Mouse (Mus musculus) midbrain, postnatal 0 days (tissue): Measurements from ENCODE around the gene Mrps9. TPM values are rescaled to one million over a fixed set of nuclear protein-coding genes. Genes with fewer than 3 reads are reported as not detected.
A peak's percentile ranks its signal among the peaks of the same experiment; 100 is the strongest.

Source experiments
- ATAC-seq: fragments of 200-750 bp; cut with Nextera tagmentation; 2 replicates; pipeline ENCODE4 v1.8.0; 2017; ENCODE audit warnings: moderate number of reproducible peaks, mild to moderate bottlenecking, moderate TSS enrichment, moderate library complexity; ENCODE audit not compliant: low FRiP score
- DNase-seq: peaks from one replicate; pipeline ENCODE4 v3.0.0-alpha.2; 2015; ENCODE audit warnings: low spot score
- H3K27ac ChIP-seq: fragments of 300-500 bp; sonication (generic); 2 replicates; pipeline ENCODE4 v1.5.1; 2014; ENCODE audit warnings: low read depth, mild to moderate bottlenecking, low read length, mixed read lengths
- H3K27me3 ChIP-seq: fragments of 300-500 bp; sonication (generic); 2 replicates; pipeline ENCODE4 v1.6.1; 2014; ENCODE audit warnings: low read length, control low read depth, mixed read lengths; ENCODE audit not compliant: insufficient read depth
- H3K36me3 ChIP-seq: fragments of 300-500 bp; sonication (generic); 2 replicates; pipeline ENCODE4 v1.6.1; 2014; ENCODE audit warnings: low read length, control low read depth, mixed read lengths; ENCODE audit not compliant: insufficient read depth
- H3K4me1 ChIP-seq: fragments of 300-500 bp; sonication (generic); 2 replicates; pipeline ENCODE4 v1.6.1; 2014; ENCODE audit warnings: mild to moderate bottlenecking, control low read depth, antibody characterized with exemption, low read length, mixed read lengths; ENCODE audit not compliant: insufficient read depth
- H3K4me2 ChIP-seq: fragments of 300-500 bp; sonication (generic); 2 replicates; pipeline ENCODE4 v1.6.1; 2014; ENCODE audit warnings: low read depth, mild to moderate bottlenecking, low read length, mixed read lengths; ENCODE audit not compliant: poor library complexity, severe bottlenecking
- H3K4me3 ChIP-seq: fragments of 300-500 bp; sonication (generic); 2 replicates; pipeline ENCODE4 v1.5.1; 2014; ENCODE audit warnings: low read depth, mild to moderate bottlenecking, low read length, moderate library complexity
- H3K9ac ChIP-seq: fragments of 300-500 bp; sonication (generic); replicated peaks from 2 replicates; pipeline ENCODE4 v1.6.1; 2014; ENCODE audit warnings: mild to moderate bottlenecking, low read length, moderate library complexity, mixed read lengths; ENCODE audit not compliant: poor library complexity, severe bottlenecking
- H3K9me3 ChIP-seq: fragments of 300-500 bp; sonication (generic); 2 replicates; pipeline ENCODE4 v1.6.1; 2016; ENCODE audit warnings: low read length, control low read depth
- CTCF ChIP-seq: IDR thresholded peaks from 2 replicates; pipeline ENCODE4 v1.5.1; 2016; ENCODE audit warnings: antibody characterized with exemption, mild to moderate bottlenecking
- WGBS: fragments of 180-500 bp; shearing (Covaris S2); extraction: QIAGEN DNeasy Blood & Tissue Kit; methylation state at CpG from one replicate; pipeline ENCODE4 v1.1.7; 2014; 5-methylcytosine and 5-hydroxymethylcytosine counted together
- polyA plus RNA-seq: library from polyadenylated mRNA; unstranded; fragments of >200 nt; fragmentation: Nextera tagmentation; extraction: Ambion mirVana; gene quantifications from 2 replicates; pipeline ENCODE4 v1.2.1, GENCODE M21; 2015
- total RNA-seq: library from RNA; depleted of rRNA; stranded (reverse); fragments of >200 nt; gene quantifications from 2 replicates; pipeline ENCODE4 v1.2.3, GENCODE M21; 2014; rRNA removed

Gene Mrps9
- total and polyA plus RNA-seq, 2 experiments from 2014 or later, result 32.2 to 33.2 TPM

GRCm38 (mm10) chr1:42952734-42953481 is 101.9 kb downstream of the Mrps9 start, which contains the start of gene Gpr45:
Gpr45 (plus strand) TSS chr1:42952872.
- peak within 1 kb of the TSS; percentile 89 for H3K27ac ChIP-seq
- ATAC-seq (peak; percentile 87), DNase-seq (peak; percentile 46)
- H3K36me3 ChIP-seq, result no peaks in the 10 kb centered on the region
- no peaks in the 10 kb centered on the region for H3K4me1 ChIP-seq
- no peaks in the 10 kb centered on the region for H3K9me3 ChIP-seq
- no peaks in the 10 kb centered on the region for H3K27me3 ChIP-seq
- H3K4me2 ChIP-seq, result peak within 1 kb of the TSS; percentile 91
- H3K9ac ChIP-seq, result peak within 1 kb of the TSS; percentile 99
- WGBS, result under 1% methylated on average over 47 of the region's 71 CpGs
- no peak for TF ChIP-seq CTCF
- H3K4me3 ChIP-seq, result peak within 1 kb of the TSS; percentile 94

DNA sequence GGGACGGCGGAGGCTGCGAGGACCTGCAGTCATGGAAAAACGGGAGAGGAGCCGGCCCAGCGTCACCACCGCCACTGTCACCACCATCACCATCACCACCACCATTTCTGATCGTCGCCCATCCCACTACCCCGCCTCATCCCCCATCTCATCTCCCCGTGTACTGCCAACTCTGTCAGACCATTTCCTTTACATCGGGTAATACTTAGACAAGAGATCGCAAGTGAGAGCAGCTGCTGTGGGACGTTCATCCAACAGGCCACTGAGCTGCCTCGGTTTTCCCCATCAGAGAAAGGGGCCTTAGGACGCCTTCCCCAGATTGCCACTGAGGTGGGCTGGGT is 102.4 kb downstream of the Mrps9 start:
- H3K4me2 ChIP-seq, result peak overlapping the region; percentile 91
- 1% methylated on average over 15 of the region's 16 CpGs for WGBS
- DNase-seq (peak; percentile 39), ATAC-seq (peak; percentile 61)
- H3K4me3 ChIP-seq, result peak overlapping the region; percentile 94
- H3K9me3 ChIP-seq, result no peaks in the 10 kb centered on the region
- H3K27me3 ChIP-seq, result no peaks in the 10 kb centered on the region
- H3K4me1 ChIP-seq, result no peaks in the 10 kb centered on the region
- H3K36me3 ChIP-seq, result no peaks in the 10 kb centered on the region
- H3K9ac ChIP-seq, result peak overlapping the region; percentile 99
- no peak for TF ChIP-seq CTCF
- peak overlapping the region; percentile 89 for H3K27ac ChIP-seq

Other genes starting within 250 kb of the Mrps9 start
- 45.2 and 48.4 TPM in 2 replicates for gene Pou3f3, start 155.5 kb upstream of the Mrps9 start, total RNA-seq
- 11.5 and 12.0 TPM in 2 replicates for gene Pou3f3, start 155.5 kb upstream of the Mrps9 start, polyA plus RNA-seq
- gene Gpr45, start 101.6 kb downstream of the Mrps9 start, total RNA-seq, result 18.5 and 20.4 TPM in 2 replicates
- 10.0 and 11.1 TPM in 2 replicates for gene Gpr45, start 101.6 kb downstream of the Mrps9 start, polyA plus RNA-seq
- 45.6 and 47.2 TPM in 2 replicates for gene Tgfbrap1, start 247.4 kb downstream of the Mrps9 start, total RNA-seq
- 15.7 and 16.9 TPM in 2 replicates for gene Tgfbrap1, start 247.4 kb downstream of the Mrps9 start, polyA plus RNA-seq
- 36.8 and 43.6 TPM in 2 replicates for gene AI597479, start 247.5 kb downstream of the Mrps9 start, total RNA-seq
- gene AI597479, start 247.5 kb downstream of the Mrps9 start, polyA plus RNA-seq, result 36.6 and 38.3 TPM in 2 replicates